Mouse (Mus musculus) c-Kit-positive CD71-positive TER-119-positive erythroid progenitor cells, embryonic 14.5 days (primary cell): ENCODE measurements around the gene Hmgn3.

Experiments used
- DNase-seq: peaks from one replicate; pipeline ENCODE4 v3.0.0-alpha.2; 2013; ENCODE audit warnings: low spot score

The Hmgn3 gene

DNA sequence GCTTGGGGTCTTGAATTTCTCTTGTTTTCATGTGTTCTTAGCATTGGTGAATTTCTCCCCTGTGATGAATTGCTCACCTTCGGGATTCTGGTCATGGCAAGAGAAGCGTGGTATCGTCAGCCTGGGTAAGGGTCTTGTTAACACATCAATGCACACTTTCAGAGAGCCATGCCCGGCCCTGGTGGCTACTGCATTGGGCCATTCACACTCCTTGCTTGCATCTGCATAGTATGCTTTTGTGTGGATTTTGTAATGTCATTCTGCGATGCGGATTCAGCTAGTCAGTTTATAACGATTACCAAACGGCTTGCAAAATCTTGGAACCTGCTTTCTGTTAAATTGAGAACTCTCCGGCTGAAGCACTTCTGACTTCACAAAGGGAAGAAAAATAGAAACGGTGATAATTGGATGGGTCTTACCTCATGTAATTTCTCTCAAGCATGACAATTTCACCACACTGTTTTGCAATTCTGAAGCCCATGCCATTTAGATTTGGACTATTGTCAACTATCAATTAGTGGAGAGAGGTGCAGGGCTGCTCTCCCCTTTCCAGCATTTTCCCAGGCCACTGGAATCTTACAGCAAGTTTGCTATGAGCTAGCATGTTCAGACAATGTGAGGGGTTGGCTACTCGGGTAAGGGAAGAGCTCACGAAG lies 47.7 kb downstream of the Hmgn3 start:
- DNase-seq: no peak

DNA sequence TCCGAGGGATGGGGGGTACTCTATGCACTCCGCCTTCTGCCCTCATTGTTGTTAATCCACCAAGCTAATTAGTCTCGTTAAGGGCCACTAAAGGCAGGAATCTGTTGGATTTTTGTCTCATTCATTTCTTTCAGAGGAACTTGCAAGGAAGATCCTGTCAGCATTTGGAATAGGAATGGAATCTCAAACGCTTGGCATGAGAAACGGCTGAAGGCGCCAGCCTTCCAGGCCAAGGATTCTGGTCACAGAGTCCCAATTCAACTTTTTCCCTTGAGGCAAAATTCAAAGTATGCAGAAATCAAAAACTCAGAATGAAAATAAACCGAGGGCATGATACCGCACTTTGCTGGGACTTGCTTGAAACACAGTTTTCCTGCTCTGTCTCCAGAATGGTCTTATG lies 48.7 kb downstream of the Hmgn3 start:
- DNase-seq: no peak

DNA sequence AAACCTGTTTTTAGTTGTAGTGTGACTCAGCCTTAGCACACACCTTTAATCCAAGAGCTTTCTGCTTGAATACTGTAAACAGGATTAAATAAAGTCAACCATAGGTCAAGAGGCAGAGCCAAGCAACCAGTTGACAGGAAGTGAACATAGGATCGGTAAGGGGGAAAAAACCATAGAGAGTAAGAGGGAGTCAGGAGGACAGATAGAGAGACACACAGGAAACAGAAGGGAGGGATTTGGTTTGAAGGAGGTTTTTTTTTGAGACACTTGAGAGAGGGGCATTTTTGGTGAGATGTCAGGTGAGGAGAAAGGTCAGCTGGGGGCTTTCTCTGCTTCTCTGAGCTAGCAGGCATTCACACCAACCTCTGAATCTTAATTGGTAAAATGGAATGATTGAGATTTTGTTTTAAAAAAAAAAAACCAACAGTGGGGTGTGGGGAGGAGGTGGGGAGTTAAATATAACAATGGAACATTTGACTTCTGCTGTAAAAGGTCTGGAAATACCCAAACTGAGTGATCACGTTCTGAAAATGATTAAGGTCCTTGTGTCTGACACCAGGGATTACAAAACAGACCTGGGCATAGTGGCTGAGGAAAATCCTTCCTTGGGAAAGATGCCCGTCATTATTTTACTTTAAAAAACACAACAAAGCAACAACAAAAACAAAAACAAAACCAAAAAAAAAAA lies 51.7 kb downstream of the Hmgn3 start:
- no peak for DNase-seq

DNA sequence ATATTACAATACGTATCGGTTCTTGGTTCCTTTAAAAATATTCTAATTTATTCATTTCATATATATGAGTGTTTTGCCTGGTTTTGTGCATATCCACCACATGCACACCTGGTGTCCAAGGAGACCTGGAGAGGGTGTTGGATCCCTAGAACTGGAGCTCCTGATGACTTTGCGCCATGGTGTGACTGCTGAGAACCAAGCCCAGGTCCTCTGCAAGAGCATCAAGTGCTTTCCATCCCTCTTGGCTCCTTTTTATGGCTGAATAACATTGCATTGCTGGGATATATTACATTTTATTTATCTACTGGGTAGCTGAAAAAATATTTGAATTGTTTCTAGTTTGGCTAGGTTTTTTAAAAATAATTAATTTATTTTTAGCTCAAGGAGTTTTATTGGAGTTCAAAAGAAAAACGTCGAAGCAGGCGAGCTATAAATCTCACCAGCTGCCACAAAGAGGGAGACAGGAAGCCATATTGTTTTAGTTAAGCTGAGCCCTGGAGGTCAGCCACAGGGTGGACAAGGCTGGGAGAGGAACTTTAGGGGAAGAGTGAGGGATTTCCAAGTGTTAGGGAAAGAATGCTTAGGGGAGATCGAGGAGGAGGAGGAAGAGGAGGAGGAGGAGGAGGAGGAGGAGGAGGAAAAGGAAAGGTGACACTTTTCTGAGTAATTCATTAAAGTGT lies 62.6 kb downstream of the Hmgn3 start:
- DNase-seq: no peak

DNA sequence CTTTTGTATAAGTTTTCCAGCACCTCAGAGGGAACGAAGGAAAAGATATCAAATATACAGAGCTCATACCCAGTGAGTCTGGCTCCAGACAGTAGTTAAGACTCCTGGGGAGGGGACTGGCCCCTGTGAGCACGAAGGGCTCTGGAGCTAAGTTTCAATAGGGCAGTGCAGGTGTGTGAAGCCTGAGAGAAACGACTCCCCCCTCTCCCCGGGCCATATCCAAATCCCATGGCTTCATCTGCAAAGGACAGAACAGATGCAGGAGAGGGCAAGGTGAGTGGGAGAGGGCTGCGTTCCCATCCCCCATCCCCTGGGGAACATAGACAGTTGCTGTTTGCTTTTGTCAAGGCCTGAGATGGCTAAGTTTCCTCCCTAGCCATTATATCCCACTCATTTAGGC lies 63.4 kb downstream of the Hmgn3 start:
- no peak for DNase-seq

DNA sequence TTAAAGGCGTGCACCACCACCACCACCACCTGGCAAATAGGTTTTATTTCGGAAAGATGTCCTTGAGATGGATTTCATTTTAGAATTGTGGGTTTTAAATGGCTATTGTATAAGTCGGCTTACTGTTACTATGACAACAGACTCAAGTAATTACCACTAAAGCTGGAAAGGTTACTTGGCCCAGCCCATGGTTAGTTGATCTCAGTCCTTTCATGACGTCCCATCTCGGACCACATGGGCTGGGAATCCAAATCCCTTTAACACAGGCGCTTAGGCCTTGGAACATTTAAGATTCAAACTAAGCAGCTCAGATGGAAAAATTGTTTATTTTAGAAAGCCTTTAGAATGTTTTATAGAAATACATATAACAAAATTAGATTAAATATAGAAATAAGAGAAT lies 64.2 kb downstream of the Hmgn3 start:
- DNase-seq: no peak

DNA sequence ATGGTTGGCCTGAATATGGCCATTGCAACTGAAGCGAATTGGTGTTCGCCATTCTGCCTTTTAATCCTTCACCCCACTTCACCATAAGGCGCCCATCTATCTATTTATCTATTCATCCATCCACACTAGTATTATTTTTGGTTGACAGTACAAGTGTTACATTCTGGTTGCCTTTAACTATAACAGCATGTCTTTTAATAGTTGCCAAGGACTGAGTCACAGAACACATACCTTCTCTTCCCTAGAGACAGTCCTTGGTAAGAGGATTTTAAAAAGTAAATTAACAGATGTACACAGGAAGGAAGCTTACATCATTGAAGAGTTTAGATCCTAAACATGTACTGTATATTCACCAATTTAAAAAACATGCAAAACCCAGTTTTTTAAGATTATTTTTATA lies 66.8 kb downstream of the Hmgn3 start:
- no peak for DNase-seq

DNA sequence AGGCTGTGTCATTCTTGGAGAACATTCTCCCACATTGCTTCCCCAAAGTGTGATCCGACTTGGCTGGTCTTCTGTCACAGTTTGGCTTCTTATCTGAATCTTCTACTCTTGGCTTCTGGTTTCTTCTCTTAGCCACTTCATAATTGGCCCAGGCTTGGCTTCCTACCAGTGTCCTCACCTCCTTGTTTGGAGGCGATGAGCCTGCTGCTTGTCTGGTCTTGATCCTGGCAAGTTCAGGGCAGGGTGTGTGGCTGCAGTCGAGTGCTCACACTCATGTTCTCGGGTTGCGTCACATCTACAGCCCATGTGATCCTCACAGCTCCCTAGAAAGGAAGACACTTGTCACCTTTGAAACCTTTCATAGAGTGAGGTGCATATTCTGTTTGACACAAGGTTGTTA lies 78.2 kb downstream of the Hmgn3 start:
- no peak for DNase-seq

DNA sequence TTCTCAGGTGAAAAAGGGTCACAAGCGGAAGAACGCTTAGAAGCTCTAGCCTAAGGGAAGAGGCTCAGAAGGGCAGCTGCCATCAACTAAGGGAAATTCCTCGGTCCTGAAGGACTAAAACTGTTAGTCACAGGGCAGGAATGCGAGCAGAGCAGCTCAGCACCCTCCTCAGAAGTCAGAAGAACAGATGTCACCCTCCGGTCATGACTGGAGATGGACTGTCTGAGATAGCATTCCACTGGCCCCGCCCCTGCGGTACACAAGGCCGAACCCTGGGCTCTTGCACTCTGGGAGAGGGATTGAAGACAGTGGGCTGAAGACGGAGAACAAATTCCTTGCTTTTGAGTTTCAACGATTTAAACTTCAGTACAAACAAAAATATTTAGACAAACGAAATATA lies 85.2 kb downstream of the Hmgn3 start:
- no peak for DNase-seq
